Mouse (Mus musculus): ENCODE results near the gene Tiprl.

DNA sequence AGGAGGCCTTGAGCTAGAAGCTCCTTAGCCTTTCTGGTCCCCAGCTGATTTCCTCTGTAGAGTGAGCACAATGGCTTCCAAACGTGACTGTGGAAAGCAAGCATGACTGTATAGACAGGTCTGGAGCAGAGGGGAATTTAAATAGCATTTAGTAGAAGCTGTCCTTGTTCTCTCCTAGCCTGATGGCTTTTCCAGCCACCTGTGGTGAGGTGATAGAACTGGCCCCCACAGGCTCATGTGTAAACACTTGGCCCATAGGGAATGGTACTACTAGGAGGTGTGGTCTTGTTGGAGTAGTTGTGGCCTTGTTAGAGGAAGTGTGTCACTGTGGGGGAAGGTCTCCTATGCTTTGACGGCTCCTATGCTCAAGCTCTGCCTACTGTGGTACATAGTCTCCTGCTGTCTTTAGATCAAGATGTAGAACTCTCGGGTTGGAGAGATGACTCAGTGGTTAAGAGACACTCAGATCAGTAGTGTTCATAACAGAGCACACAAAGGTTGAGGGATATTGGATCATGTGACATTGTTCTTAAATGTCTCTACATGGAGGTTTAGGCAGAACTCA is 41.3 kb downstream of the Tiprl start:
- TF ChIP-seq CTCF (conservative IDR thresholded peaks at IDR 0.05; ENCODE audit: low read length) (no peak), NANOG (IDR thresholded peaks at IDR 0.05; ENCODE audit: borderline replicate concordance, low read length) (no peak)
